ENCODE assay signal across 17 mouse cellular contexts in genomic region chr5:123995388-123995787, GRCm38 (mm10). TPM values are rescaled to one million over a fixed set of nuclear protein-coding genes. Genes with fewer than 3 reads are reported as not detected.
DNase-seq lines count a peak whose midpoint lies in the region; TF ChIP-seq lines count a peak whose summit lies in the region.
"Had no signal": no experiment of that assay in that cellular context is flagged by ENCODE, and none has a peak within 500 bp of the region (broad histone marks: within the 10 kb centered on the region; RNA-seq: fewer than 3 reads in every experiment).

No protein-coding gene starts in this region.

- H3K36me3 ChIP-seq in liver, adult 2 months (ENCODE audit: control insufficient read depth, insufficient read depth, low read length): no peaks in the 10 kb centered on the region
- peaks cover 17% of the 10 kb centered on the region for H3K36me3 ChIP-seq in E14TG2a.4 (ENCODE audit: insufficient read depth, low read length)
- 0 out of 2 replicates have a peak, but pooled peaks cover 3% of the 10 kb centered on the region for H3K36me3 ChIP-seq in limb, embryonic 10.5 days
- H3K36me3 ChIP-seq: embryonic facial prominence, embryonic 12.5 days had no signal

- H3K79me2 ChIP-seq in liver, adult 2 months (ENCODE audit: control insufficient read depth, insufficient read depth, low read length): no peaks in the 10 kb centered on the region

- no peak overlapping the region for H3K27ac ChIP-seq in liver, adult 2 months (replicated peaks; ENCODE audit: insufficient read depth, low read depth, low read length)
- H3K27ac ChIP-seq in limb, embryonic 10.5 days: peak overlapping the region; percentile 46; the same call in 1 of the 2 replicates
- H3K27ac ChIP-seq: embryonic facial prominence, embryonic 12.5 days; embryonic facial prominence, embryonic 15.5 days; heart, adult 2 months; hindbrain, embryonic 14.5 days; hindbrain, postnatal 0 days had no signal

- no peak overlapping the region for H3K9ac ChIP-seq in liver, adult 2 months (ENCODE audit: low read depth, low read length)
- H3K9ac ChIP-seq: embryonic facial prominence, embryonic 12.5 days; embryonic facial prominence, embryonic 15.5 days; forebrain, postnatal 0 days; hindbrain, embryonic 14.5 days had no signal

- H3K27me3 ChIP-seq in liver, adult 2 months (ENCODE audit: control insufficient read depth, insufficient read depth, low read length): no peaks in the 10 kb centered on the region
- peaks cover 31% of the 10 kb centered on the region for H3K27me3 ChIP-seq in E14TG2a.4 (ENCODE audit: insufficient read depth, low read length)
- no peaks in the 10 kb centered on the region for H3K27me3 ChIP-seq in limb, embryonic 10.5 days (ENCODE audit: low read depth, poor library complexity, severe bottlenecking)
- H3K27me3 ChIP-seq: embryonic facial prominence, embryonic 12.5 days; embryonic facial prominence, embryonic 15.5 days had no signal

- TF ChIP-seq CTCF in liver, adult 2 months (IDR thresholded peaks at IDR 0.05; ENCODE audit: low read depth, low read length): no peak
- no peak for TF ChIP-seq CTCF in E14TG2a.4 (conservative IDR thresholded peaks at IDR 0.05; ENCODE audit: low read length)

- H3K9me3 ChIP-seq in E14TG2a.4 (ENCODE audit: low read length): no peaks in the 10 kb centered on the region
- H3K9me3 ChIP-seq in limb, embryonic 10.5 days (replicated peaks): no peaks in the 10 kb centered on the region
- H3K9me3 ChIP-seq: embryonic facial prominence, embryonic 12.5 days; embryonic facial prominence, embryonic 15.5 days; heart, embryonic 10.5 days had no signal

- peaks cover 8% of the 10 kb centered on the region for H3K4me1 ChIP-seq in liver, adult 2 months (ENCODE audit: control insufficient read depth, insufficient read depth, low read length)
- peaks cover 66% of the 10 kb centered on the region for H3K4me1 ChIP-seq in E14TG2a.4 (replicated peaks; ENCODE audit: low read depth, low read length)
- H3K4me1 ChIP-seq in limb, embryonic 10.5 days: peaks cover 21% of the 10 kb centered on the region

- peak; percentile 64 for DNase-seq in liver, adult 2 months (ENCODE audit: extremely low read depth, low read depth, low spot score)
- DNase-seq in liver: no peak
- DNase-seq in limb, embryonic 10.5 days (ENCODE audit: low spot score): no peak
- no peak for DNase-seq in cerebellum, postnatal 25 days
- no peak for DNase-seq in adrenal gland, adult 8-10 months
- DNase-seq: adrenal gland, postnatal 10 days; cerebellum, adult 18-20 months; cerebellum, adult 9-10 months; forebrain, postnatal 0 days; gastrocnemius, postnatal 25 days; heart, adult 2 months had no signal

- TF ChIP-seq POLR2A in liver, adult 2 months (IDR thresholded peaks at IDR 0.05; ENCODE audit: extremely low read depth, insufficient read depth, low read length): no peak

- 22% methylated on average over 6 of the region's 6 CpGs for WGBS in liver, adult 2 months
- WGBS in limb, embryonic 10.5 days: 81% methylated on average over 6 of the region's 6 CpGs

- no peak overlapping the region for H3K4me3 ChIP-seq in liver, adult 2 months (ENCODE audit: insufficient read depth, low read depth, low read length)
- H3K4me3 ChIP-seq in E14TG2a.4 (replicated peaks; ENCODE audit: low read length): peak overlapping the region; percentile 67; the same call in 1 of the 2 replicates
- H3K4me3 ChIP-seq in limb, embryonic 10.5 days: no peak overlapping the region
- H3K4me3 ChIP-seq: embryonic facial prominence, embryonic 12.5 days; embryonic facial prominence, embryonic 15.5 days; heart, adult 2 months; heart, embryonic 10.5 days had no signal

RNA-seq across cellular contexts. Expression of gene Hip1r, which starts 22.0 kb away (rescaled TPM):
- total RNA-seq in liver, adult 2 months (2014; rRNA removed): 9.1 and 9.7 TPM in 2 replicates
- 9.2 and 11.5 TPM in 2 replicates for polyA plus RNA-seq in liver, adult 2 months (2012; rRNA removed)
- polyA plus RNA-seq in limb, embryonic 10.5 days (2016; fragmentation: Nextera tagmentation; extraction: Ambion mirVana): 7.1 and 8.3 TPM in 2 replicates
- total RNA-seq in adrenal gland, adult 8-10 months (2022): 10 to 100 TPM; 13.2 to 29.8 (median 22.8) TPM

RNA-seq across cellular contexts. Expression of gene Vps37b, which starts 36.7 kb away (rescaled TPM):
- 4.4 and 6.2 TPM in 2 replicates for total RNA-seq in liver, adult 2 months (2014; rRNA removed)
- polyA plus RNA-seq in liver, adult 2 months (2012; rRNA removed): 27.3 and 31.4 TPM in 2 replicates
- 40.5 and 42.6 TPM in 2 replicates for polyA plus RNA-seq in limb, embryonic 10.5 days (2016; fragmentation: Nextera tagmentation; extraction: Ambion mirVana)
- total RNA-seq in adrenal gland, adult 8-10 months (2022): 100 to 1,000 TPM in 1 of 4 experiments, 10 to 100 TPM in 3; 76.1 to 101 (median 91.9) TPM

Comparison
In these comparisons a context has a peak if more than half of its experiments do, and no peak if none do; other contexts are left out.
1. RNA of gene Vps37b, which starts 36.7 kb away (total RNA-seq): 76.1 to 101 TPM in adrenal gland, adult 8-10 months; 4.4 to 6.2 TPM in liver, adult 2 months; every median in the first group is over 10 times any median in the second.